Mouse (Mus musculus): ENCODE measurements around the gene Hoxc10. TPM values are rescaled to one million over a fixed set of nuclear protein-coding genes. Genes with fewer than 3 reads are reported as not detected.

The Hoxc10 gene
- total RNA-seq (2021): 0.19 and 1.1 TPM in 2 replicates
- long read RNA-seq, experiment 1: 0 reads
- long read RNA-seq, experiment 2: 0 reads

- no peak for DNase-seq
Observed at GRCm38 (mm10) chr15:102966776-102967311, at the start of gene Hoxc10. Gene Hoxc10, plus strand, starts transcription at chr15:102966796.

- no peak for DNase-seq
Observed at GRCm38 (mm10) chr15:102917972-102918572, 48.5 kb upstream of the Hoxc10 start.

GRCm38 (mm10) chr15:102918611-102919265 lies 47.9 kb upstream of the Hoxc10 start:
- no peak for DNase-seq

GRCm38 (mm10) chr15:102919336-102920180 lies 47.0 kb upstream of the Hoxc10 start:
- DNase-seq: no peak

GRCm38 (mm10) chr15:102920619-102921018 lies 46.0 kb upstream of the Hoxc10 start:
- DNase-seq: peak; percentile 66

GRCm38 (mm10) chr15:102921053-102922011 lies 45.3 kb upstream of the Hoxc10 start, which contains the start of gene Hoxc13:
Gene Hoxc13, plus strand, starts transcription at chr15:102921103.
- DNase-seq: no peak

- DNase-seq: peak; percentile 26
Observed at GRCm38 (mm10) chr15:102922012-102922362, 44.6 kb upstream of the Hoxc10 start.

- no peak for DNase-seq
Observed at GRCm38 (mm10) chr15:102922636-102923500, 43.7 kb upstream of the Hoxc10 start.

GRCm38 (mm10) chr15:102927032-102927645 lies 39.5 kb upstream of the Hoxc10 start:
- DNase-seq: no peak

- no peak for DNase-seq
Observed at GRCm38 (mm10) chr15:102931706-102932358, 34.8 kb upstream of the Hoxc10 start.

- no peak for DNase-seq
Observed at GRCm38 (mm10) chr15:102934438-102934837, 32.2 kb upstream of the Hoxc10 start.

GRCm38 (mm10) chr15:102934897-102935296 lies 31.7 kb upstream of the Hoxc10 start:
- no peak for DNase-seq

GRCm38 (mm10) chr15:102936279-102936972 lies 30.2 kb upstream of the Hoxc10 start, which contains the start of gene Hoxc12:
Gene Hoxc12, plus strand, starts transcription at chr15:102936757.
- DNase-seq: no peak

GRCm38 (mm10) chr15:102937036-102937666 lies 29.4 kb upstream of the Hoxc10 start:
- DNase-seq: no peak

- no peak for DNase-seq
Observed at GRCm38 (mm10) chr15:102939256-102940155, 27.1 kb upstream of the Hoxc10 start.

GRCm38 (mm10) chr15:102942739-102943467 lies 23.7 kb upstream of the Hoxc10 start:
- DNase-seq: no peak

- DNase-seq: no peak
Observed at GRCm38 (mm10) chr15:102943468-102943813, 23.2 kb upstream of the Hoxc10 start.
